Comparison of ENCODE assay signal across 31 mouse cellular contexts in the genomic region with DNA sequence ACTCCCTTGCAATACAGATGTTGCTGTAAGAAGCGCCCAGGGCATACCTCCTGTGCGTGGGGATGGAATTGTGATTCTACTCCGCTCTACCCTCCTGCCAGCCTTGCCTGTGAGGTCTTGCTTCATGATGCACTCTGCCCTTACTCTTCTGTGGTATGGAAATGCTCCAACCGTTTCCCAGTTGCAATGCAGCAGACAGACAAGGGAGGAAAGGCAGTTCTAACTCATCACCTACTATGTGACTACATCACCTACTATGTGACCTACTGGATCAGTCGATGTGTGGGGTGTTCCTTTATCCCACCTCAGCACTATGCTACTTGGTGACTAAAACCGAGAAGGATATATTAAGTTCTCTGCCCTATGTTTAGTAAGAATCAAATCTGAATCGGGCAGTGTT.
"Had no signal": no experiment of that assay in that cellular context is flagged by ENCODE, and none has a peak within 500 bp of the region (broad histone marks: within the 10 kb centered on the region; RNA-seq: fewer than 3 reads in every experiment).

No protein-coding gene starts in this region.

- H3K4me3 ChIP-seq: limb, embryonic 10.5 days; limb, embryonic 12.5 days; limb, embryonic 13.5 days; limb, embryonic 15.5 days; liver, embryonic 13.5 days; liver, embryonic 15.5 days; lung, embryonic 15.5 days; megakaryocyte, embryonic 14.5 days; midbrain, embryonic 10.5 days; midbrain, embryonic 12.5 days; midbrain, embryonic 13.5 days; midbrain, embryonic 15.5 days; myocyte; neural tube, embryonic 12.5 days had no signal

- H3K4me1 ChIP-seq: liver, embryonic 13.5 days; liver, embryonic 15.5 days; megakaryocyte, embryonic 14.5 days had no signal

- H3K36me3 ChIP-seq: limb, embryonic 10.5 days; limb, embryonic 12.5 days; limb, embryonic 13.5 days; limb, embryonic 15.5 days; liver, embryonic 13.5 days; liver, embryonic 15.5 days; lung, embryonic 15.5 days; midbrain, embryonic 10.5 days; midbrain, embryonic 12.5 days; midbrain, embryonic 13.5 days; midbrain, embryonic 15.5 days; neural tube, embryonic 12.5 days had no signal

- H3K9ac ChIP-seq: limb, embryonic 12.5 days; limb, embryonic 13.5 days; limb, embryonic 15.5 days; liver, embryonic 13.5 days; liver, embryonic 14.5 days; liver, embryonic 15.5 days; liver, postnatal 0 days; lung, embryonic 14.5 days; lung, embryonic 15.5 days; midbrain, embryonic 12.5 days; midbrain, embryonic 13.5 days; midbrain, embryonic 15.5 days; neural tube, embryonic 12.5 days had no signal

- H3K27ac ChIP-seq: limb, embryonic 10.5 days; limb, embryonic 12.5 days; limb, embryonic 13.5 days; limb, embryonic 15.5 days; liver, embryonic 13.5 days; liver, embryonic 14.5 days; liver, embryonic 15.5 days; lung, embryonic 15.5 days; macrophage; midbrain, embryonic 12.5 days; midbrain, embryonic 13.5 days; midbrain, embryonic 15.5 days; neural tube, embryonic 12.5 days had no signal

- H3K9me3 ChIP-seq: limb, embryonic 10.5 days; limb, embryonic 12.5 days; limb, embryonic 13.5 days; limb, embryonic 15.5 days; liver, embryonic 13.5 days; liver, embryonic 15.5 days; lung, embryonic 15.5 days; midbrain, embryonic 12.5 days; midbrain, embryonic 15.5 days had no signal

- H3K4me2 ChIP-seq: limb, embryonic 12.5 days; limb, embryonic 13.5 days; limb, embryonic 15.5 days; liver, embryonic 11.5 days; liver, embryonic 13.5 days; liver, embryonic 15.5 days; lung, embryonic 14.5 days; lung, embryonic 15.5 days; midbrain, embryonic 11.5 days; midbrain, embryonic 12.5 days; midbrain, embryonic 13.5 days; midbrain, embryonic 15.5 days; neural tube, embryonic 12.5 days had no signal

- DNase-seq: left cerebral cortex, postnatal 4 days; liver; liver, embryonic 13.5 days; liver, postnatal 0 days; lung, adult 18-20 months; lung, adult 2 months; lung, embryonic 14.5 days; lung, postnatal 10 days; lung, postnatal 14 days; lung, postnatal 36 days; lung, postnatal 4 days; midbrain, embryonic 14.5 days had no signal

- ATAC-seq: liver, postnatal 0 days; lung, postnatal 0 days; midbrain, embryonic 13.5 days; midbrain, embryonic 15.5 days; midbrain, embryonic 16.5 days had no signal

- H3K27me3 ChIP-seq: limb, embryonic 15.5 days; lung, embryonic 15.5 days; megakaryocyte, embryonic 14.5 days; midbrain, embryonic 13.5 days; midbrain, embryonic 15.5 days; neural tube, embryonic 12.5 days had no signal
